Mouse (Mus musculus) CD4-positive, CD25-positive, alpha-beta regulatory T cell, adult 2 months (primary cell): ENCODE measurements around the gene Eif3g.

Experiments used
- DNase-seq: peaks from one replicate; pipeline ENCODE4 v3.0.0-alpha.2; 2012; ENCODE audit warnings: low read depth, low spot score

The Eif3g gene

GRCm38 (mm10) chr9:20889185-20890141, 9.0 kb downstream of the Eif3g start:
- no peak for DNase-seq

- no peak for DNase-seq
Measured at GRCm38 (mm10) chr9:20888386-20888765, 10.0 kb downstream of the Eif3g start.

GRCm38 (mm10) chr9:20887704-20888385, 10.6 kb downstream of the Eif3g start, which contains the start of gene Ppan:
Gene Ppan (plus strand): TSS chr9:20888175.
- peak; percentile 97 for DNase-seq

GRCm38 (mm10) chr9:20887191-20887590, 11.2 kb downstream of the Eif3g start:
- DNase-seq = no peak

GRCm38 (mm10) chr9:20886563-20886962, 11.9 kb downstream of the Eif3g start:
- DNase-seq = no peak

- no peak for DNase-seq
Measured at GRCm38 (mm10) chr9:20879097-20879792, 19.2 kb downstream of the Eif3g start, which contains the start of gene Angptl6. Gene Angptl6 (minus strand): TSS chr9:20879727.

- DNase-seq = no peak
Measured at GRCm38 (mm10) chr9:20878710-20879065, 19.7 kb downstream of the Eif3g start.

- peak; percentile 100 for DNase-seq
Measured at GRCm38 (mm10) chr9:20878041-20878709, 20.2 kb downstream of the Eif3g start.

- DNase-seq = no peak
Measured at GRCm38 (mm10) chr9:20877118-20878040, 21.0 kb downstream of the Eif3g start.

- no peak for DNase-seq
Measured at GRCm38 (mm10) chr9:20876318-20877117, 21.9 kb downstream of the Eif3g start.

GRCm38 (mm10) chr9:20875021-20875790, 23.2 kb downstream of the Eif3g start:
- no peak for DNase-seq

- DNase-seq = no peak
Measured at GRCm38 (mm10) chr9:20873521-20873920, 24.9 kb downstream of the Eif3g start.

GRCm38 (mm10) chr9:20872991-20873390, 25.4 kb downstream of the Eif3g start:
- no peak for DNase-seq

GRCm38 (mm10) chr9:20870211-20871173, 27.9 kb downstream of the Eif3g start:
- DNase-seq = no peak

GRCm38 (mm10) chr9:20869246-20869645, 29.2 kb downstream of the Eif3g start:
- peak; percentile 41 for DNase-seq

GRCm38 (mm10) chr9:20868448-20869001, 29.9 kb downstream of the Eif3g start, which contains the start of gene A230050P20Rik:
Gene A230050P20Rik (plus strand): TSS chr9:20868642.
- peak; percentile 77 for DNase-seq

GRCm38 (mm10) chr9:20866879-20867278, 31.5 kb downstream of the Eif3g start:
- DNase-seq = no peak
